Mouse (Mus musculus): ENCODE results near the gene Cdh13.

Cdh13 gene

DNA sequence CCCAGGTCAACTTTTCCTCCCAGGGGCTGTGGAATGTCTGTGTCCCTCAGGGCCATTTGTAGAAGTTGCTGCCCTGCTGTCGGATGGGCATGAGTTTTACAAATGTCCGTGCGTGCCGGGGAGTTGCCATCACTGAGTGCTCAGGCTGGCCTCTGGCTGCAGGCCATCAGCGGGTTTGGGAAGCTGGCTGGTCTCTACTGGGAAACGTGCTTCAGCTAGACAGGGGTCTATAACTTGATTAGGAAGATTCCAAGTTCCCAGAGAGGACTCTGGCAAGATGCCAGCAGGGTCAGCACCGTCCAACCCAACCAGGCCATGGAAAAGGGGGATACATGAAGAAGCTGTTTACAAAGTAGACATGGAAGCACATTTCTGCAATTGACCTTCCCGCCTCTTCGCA, 163.0 kb downstream of the Cdh13 start:
- no peak for DNase-seq (ENCODE audit: low spot score in 2 of 2)

- DNase-seq (ENCODE audit: low spot score in 2 of 2) = no peak
These were observed 164.5 kb downstream of the Cdh13 start for GRCm38 (mm10) chr8:118448011-118448410.

GRCm38 (mm10) chr8:118452445-118453103, 169.0 kb downstream of the Cdh13 start:
- DNase-seq (ENCODE audit: low spot score in 2 of 2) = no peak

- DNase-seq (ENCODE audit: low spot score in 2 of 2) = no peak
These were observed 171.7 kb downstream of the Cdh13 start for GRCm38 (mm10) chr8:118455245-118455644.

DNA sequence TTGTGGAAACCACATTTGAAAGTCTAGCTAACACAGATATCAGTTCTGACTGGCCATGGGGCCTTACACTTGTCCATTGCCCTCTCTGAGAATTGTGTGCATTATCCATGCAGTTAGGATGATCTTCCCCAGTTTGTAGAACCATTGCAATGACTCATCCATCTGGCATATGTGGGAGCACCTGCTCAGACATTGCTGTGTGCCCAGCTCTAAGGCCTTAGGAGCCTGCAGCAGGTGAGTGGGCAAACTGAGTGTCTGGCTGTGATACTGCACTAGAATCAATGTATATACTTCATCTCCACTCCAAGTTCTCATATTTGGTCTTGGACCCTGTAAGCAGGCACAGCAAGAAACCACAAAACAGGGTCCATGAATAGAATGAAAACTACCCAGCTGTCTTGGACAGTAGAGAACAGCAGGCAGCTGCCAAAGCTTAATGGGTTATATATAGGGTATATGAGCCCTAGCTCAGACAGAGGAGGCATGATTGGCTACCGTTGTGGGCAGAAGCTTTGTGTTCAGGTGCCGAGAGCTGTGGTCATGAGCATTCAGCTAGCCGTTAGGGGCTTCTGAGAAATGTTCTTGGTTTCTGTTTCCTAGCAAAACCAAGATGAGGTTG, 181.9 kb downstream of the Cdh13 start:
- DNase-seq (ENCODE audit: low spot score in 2 of 2) = no peak

DNA sequence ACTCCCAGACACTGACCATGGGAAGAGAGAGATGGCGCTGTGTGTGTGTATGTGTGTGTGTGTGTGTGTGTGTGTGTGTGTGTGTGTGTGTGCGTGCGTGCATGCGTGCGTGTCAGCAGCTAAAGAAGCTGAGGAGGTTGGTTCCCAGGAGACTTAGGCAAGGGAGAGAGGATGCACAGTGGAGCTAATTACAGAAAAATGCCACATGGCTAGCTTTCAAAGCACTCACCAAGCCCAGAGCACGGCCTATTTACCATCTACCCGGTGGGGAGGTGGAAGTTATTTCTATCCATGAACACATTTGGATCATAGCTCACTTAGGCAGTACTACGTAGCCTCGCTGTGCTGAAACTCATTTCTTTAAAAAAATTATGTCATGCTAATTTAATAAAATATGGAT, 194.1 kb downstream of the Cdh13 start:
- DNase-seq (ENCODE audit: low spot score in 2 of 2) = no peak

- DNase-seq (ENCODE audit: low spot score in 2 of 2) = peak in 1 of 2 experiments; percentile 32
These were observed 205.2 kb downstream of the Cdh13 start for GRCm38 (mm10) chr8:118488735-118489134.

DNA sequence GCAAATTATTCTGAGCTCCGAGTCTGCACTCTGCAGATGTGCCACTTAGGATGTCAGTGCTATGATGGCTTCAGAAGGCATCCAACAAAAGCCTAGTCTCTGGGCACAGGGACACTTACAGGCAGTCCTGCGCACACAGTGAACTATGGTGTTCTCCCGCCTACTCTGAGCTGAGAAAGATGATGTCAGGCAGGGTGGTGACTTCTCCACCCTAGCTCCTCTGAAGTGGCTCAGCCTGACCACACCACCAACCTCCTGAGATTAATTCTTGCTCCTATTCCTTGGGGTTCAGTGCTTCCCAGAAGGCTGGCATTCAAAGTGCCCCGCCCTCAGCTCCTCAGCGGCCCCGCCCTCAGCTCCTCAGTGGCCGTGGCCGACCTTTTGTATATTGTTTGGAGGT, 219.0 kb downstream of the Cdh13 start:
- DNase-seq (ENCODE audit: low spot score in 2 of 2) = no peak

GRCm38 (mm10) chr8:118509426-118509825, 225.9 kb downstream of the Cdh13 start:
- DNase-seq (ENCODE audit: low spot score in 2 of 2) = no peak

DNA sequence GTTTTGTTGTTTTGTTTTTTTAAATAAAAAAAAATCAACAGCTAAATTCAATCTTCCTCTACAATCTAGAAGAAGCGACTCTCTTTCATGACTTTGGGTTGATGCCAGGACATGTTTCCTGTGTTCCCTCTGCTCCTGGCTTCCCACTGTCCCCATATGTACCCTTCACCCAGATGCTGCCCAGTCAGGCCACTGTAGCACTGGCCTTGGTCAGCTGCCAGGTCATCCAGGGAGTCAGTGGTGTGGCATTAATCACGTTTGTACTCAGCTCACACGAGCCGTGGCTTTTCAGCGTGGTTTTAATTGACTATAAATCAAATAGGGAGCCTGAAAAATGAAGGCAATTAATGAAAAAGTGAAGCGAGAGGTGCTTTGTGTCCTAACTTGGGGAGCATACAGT, 229.7 kb downstream of the Cdh13 start:
- no peak for DNase-seq (ENCODE audit: low spot score in 2 of 2)

GRCm38 (mm10) chr8:118515616-118516015, 232.1 kb downstream of the Cdh13 start:
- DNase-seq (ENCODE audit: low spot score in 2 of 2) = no peak

DNA sequence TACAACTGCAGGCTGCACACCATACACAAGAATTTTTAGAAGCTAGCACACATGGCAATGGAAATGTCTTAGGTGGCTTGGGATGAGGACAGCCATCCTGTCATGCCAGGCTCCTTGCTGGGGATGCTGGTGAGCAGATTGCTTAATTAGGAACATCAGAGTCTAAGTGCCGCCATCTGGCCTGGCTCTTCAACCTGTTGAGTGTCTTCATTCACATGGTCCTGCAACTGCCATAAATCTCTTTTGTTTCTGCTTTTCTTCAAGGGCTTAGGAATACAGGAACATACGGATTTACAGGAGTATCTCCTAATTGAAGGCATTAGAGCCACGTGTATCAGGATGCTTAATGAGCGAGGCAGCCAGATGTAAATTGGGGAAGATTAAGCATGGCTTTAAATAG, 233.5 kb downstream of the Cdh13 start:
- no peak for DNase-seq (ENCODE audit: low spot score in 2 of 2)

- peak; percentile 32 to 59 for DNase-seq (ENCODE audit: low spot score in 2 of 2)
These were observed 234.7 kb downstream of the Cdh13 start for GRCm38 (mm10) chr8:118518030-118518741.

DNA sequence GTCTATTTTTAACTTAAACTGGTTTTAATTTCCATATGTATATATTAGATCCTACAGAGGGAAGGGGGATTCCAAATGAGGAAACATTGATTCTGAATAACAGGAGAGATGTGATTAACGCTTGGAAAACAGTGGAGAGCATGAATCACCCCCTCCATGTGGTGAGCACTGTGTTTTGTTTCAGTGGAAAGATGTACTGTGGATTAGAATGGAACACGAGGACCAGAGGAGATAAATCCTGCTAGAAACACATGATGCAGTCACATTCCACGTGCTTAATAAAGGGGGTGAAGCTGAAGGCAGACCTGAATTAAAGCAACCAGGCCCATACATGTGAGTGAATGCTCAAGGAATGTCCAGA, 235.2 kb downstream of the Cdh13 start:
- DNase-seq (ENCODE audit: low spot score in 2 of 2) = no peak

GRCm38 (mm10) chr8:118523922-118524321, 240.4 kb downstream of the Cdh13 start:
- DNase-seq (ENCODE audit: low spot score in 2 of 2) = no peak

- DNase-seq (ENCODE audit: low spot score in 2 of 2) = no peak
These were observed 255.5 kb downstream of the Cdh13 start for GRCm38 (mm10) chr8:118538816-118539558.

DNA sequence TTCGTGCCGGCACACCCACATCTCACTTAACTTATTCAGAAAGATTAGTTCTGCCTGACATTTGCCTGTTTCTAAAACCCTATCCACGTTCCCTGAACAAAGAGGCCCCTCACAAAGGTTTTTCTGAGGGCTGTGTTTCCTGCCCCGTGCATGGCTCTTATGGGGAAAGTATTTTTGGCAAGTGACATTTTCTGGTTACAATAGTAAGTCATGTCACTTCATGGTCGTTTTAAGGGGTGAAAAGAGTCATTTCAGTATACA, 256.0 kb downstream of the Cdh13 start:
- no peak for DNase-seq (ENCODE audit: low spot score in 2 of 2)

DNA sequence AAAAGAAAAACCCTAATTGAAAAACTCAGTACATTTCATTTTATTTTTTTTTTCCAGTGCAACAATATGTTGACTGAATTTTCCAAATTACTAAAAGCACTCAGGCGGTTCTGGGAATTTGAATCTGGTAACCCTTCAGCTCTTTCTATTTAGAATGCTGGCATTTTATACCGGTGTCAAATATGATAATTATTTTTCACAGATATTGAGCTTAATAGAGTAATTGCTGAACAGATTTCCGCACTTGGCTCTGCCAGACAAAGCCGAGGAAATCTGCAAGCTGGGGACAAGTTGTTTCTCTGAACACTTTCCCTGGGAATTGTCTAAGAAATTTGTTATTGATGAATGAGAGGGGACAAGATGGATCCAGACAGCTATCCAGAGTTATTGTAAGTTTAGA, 256.4 kb downstream of the Cdh13 start:
- DNase-seq (ENCODE audit: low spot score in 2 of 2) = no peak

DNA sequence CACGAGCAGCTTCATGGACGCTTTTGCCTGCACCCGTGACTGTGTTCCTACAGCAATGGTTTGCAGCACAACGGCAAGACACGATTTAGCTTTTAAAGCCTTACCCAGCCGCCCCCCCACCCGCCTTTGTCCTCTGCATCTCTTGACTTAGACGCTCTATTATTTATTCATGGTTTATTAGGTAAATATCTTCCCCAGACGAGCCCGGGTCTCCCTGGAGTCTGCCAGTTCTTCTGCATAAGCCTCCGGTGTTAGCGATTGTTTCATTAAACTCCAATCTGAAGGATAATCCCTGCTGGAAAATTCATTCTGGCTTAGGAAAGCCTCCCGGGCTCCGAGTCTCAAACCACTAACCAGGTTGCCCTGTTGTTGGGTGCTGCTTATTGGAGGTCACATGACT, 268.9 kb downstream of the Cdh13 start:
- DNase-seq (ENCODE audit: low spot score in 2 of 2) = no peak

DNA sequence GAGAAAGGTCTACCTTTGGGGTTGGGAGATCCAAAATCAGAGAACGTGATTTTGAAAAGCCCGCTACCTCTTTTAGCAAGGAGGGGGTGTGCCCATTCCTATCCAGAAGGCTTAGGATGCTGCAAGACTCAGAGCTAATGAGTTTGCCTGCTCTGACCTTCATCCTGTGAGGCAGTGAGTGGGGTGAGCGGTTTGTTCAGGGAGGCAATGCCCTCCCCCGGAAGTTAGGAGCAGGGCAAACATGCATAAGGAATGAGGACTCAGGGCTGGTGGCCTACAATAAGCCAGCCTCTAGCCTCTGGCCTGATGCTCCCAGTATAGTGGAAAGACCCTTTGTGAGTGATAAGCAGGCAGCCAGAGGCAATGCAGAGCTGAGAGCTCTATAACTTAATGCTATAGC, 269.3 kb downstream of the Cdh13 start:
- no peak for DNase-seq (ENCODE audit: low spot score in 2 of 2)

DNA sequence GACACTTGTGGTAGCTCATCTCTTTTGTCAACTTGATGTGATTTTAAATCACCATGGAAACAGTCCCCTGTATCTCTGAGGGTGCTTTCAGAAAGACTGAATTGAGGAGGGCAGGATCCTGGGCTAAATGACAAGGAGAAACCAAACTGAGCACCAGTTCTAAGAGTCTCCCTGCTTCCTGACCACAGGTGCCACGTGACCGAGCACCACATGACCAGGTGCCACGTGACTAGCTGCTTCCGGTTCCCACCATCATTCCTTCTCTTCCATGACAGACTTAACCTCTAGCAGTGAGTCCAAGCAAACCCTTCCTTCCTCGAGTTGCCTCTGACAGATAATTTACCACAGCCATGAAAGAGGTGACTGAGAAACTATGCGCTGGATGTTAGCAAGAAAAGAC, 280.5 kb downstream of the Cdh13 start:
- DNase-seq (ENCODE audit: low spot score in 2 of 2) = no peak

GRCm38 (mm10) chr8:118565186-118565585, 281.7 kb downstream of the Cdh13 start:
- no peak for DNase-seq (ENCODE audit: low spot score in 2 of 2)

All from right cerebral cortex, postnatal 36 days (tissue).